Mouse (Mus musculus) myocyte (in vitro differentiated cells): ENCODE results near the gene Vav2. TPM values are rescaled to one million over a fixed set of nuclear protein-coding genes. Genes with fewer than 3 reads are reported as not detected.

Experiments
- H3K27me3 ChIP-seq: one replicate; pipeline ENCODE4 v1.6.1; 2011; ENCODE audit not compliant: control insufficient read depth, insufficient read depth, insufficient read length
- H3K36me3 ChIP-seq: one replicate; pipeline ENCODE4 v1.6.1; 2011; ENCODE audit not compliant: control insufficient read depth, insufficient read depth
- H3K4me2 ChIP-seq: one replicate; pipeline ENCODE4 v1.6.1; 2011; ENCODE audit warnings: low read depth, control low read depth
- H3K4me3 ChIP-seq: one replicate; pipeline ENCODE4 v1.5.1; 2011; ENCODE audit warnings: mild to moderate bottlenecking, control low read depth, moderate library complexity
- H3K79me2 ChIP-seq: one replicate; pipeline ENCODE4 v1.6.1; 2011; ENCODE audit not compliant: control insufficient read depth, insufficient read depth
- H3ac ChIP-seq: one replicate; pipeline ENCODE4 v1.6.1; 2011; ENCODE audit not compliant: control insufficient read depth, insufficient read length
- CEBPB ChIP-seq: IDR thresholded peaks from 2 replicates; pipeline ENCODE4 v1.6.1; 2011; ENCODE audit warnings: mild to moderate bottlenecking, moderate library complexity; ENCODE audit not compliant: poor library complexity, insufficient read depth, severe bottlenecking
- E2F4 ChIP-seq: IDR thresholded peaks from one replicate; pipeline ENCODE4 v1.6.1; 2011; ENCODE audit warnings: mild to moderate bottlenecking, control low read depth, moderate library complexity; ENCODE audit not compliant: insufficient read depth
- MAX ChIP-seq: IDR thresholded peaks from one replicate; pipeline ENCODE4 v1.6.1; 2011; ENCODE audit warnings: low read depth, mild to moderate bottlenecking, control low read depth
- MYOD1 ChIP-seq, 3 experiments: IDR thresholded peaks; one replicate each; pipeline ENCODE4 v1.6.1; 2011; ENCODE audit warnings: control low read depth in 2 of 3, low read depth in 2 of 3, mild to moderate bottlenecking in 2 of 3, moderate library complexity in 1 of 3; ENCODE audit not compliant: insufficient read length in 2 of 3, control insufficient read depth in 1 of 3
- MYOG ChIP-seq, 3 experiments: IDR thresholded peaks; one replicate each; pipeline ENCODE4 v1.6.1; 2011; ENCODE audit warnings: control low read depth in 2 of 3, low read depth in 2 of 3, mild to moderate bottlenecking in 2 of 3; ENCODE audit not compliant: insufficient read length in 2 of 3, control insufficient read depth in 1 of 3, insufficient read depth in 1 of 3
- POLR2A ChIP-seq: IDR thresholded peaks from one replicate; pipeline ENCODE4 v1.6.1; 2011; ENCODE audit warnings: low read depth, mild to moderate bottlenecking, control low read depth, moderate library complexity; ENCODE audit not compliant: insufficient read length
- POLR2AphosphoS2 ChIP-seq: IDR thresholded peaks from one replicate; pipeline ENCODE4 v1.6.1; 2011; ENCODE audit warnings: low read depth, control low read depth; ENCODE audit not compliant: insufficient read length
- REST ChIP-seq: IDR thresholded peaks from one replicate; pipeline ENCODE4 v1.6.1; 2011; ENCODE audit warnings: mild to moderate bottlenecking, control low read depth, moderate library complexity; ENCODE audit not compliant: insufficient read depth, insufficient read length
- SRF ChIP-seq: IDR thresholded peaks from one replicate; pipeline ENCODE4 v1.6.1; 2011; ENCODE audit warnings: low read depth; ENCODE audit not compliant: control insufficient read depth, insufficient read length
- TCF12 ChIP-seq: IDR thresholded peaks from one replicate; pipeline ENCODE4 v1.6.1; 2011; ENCODE audit warnings: mild to moderate bottlenecking, control low read depth; ENCODE audit not compliant: poor library complexity, insufficient read depth, severe bottlenecking
- TCF3 ChIP-seq: IDR thresholded peaks from one replicate; pipeline ENCODE4 v1.6.1; 2011; ENCODE audit warnings: low read depth, control low read depth; ENCODE audit not compliant: insufficient read length
- USF1 ChIP-seq: IDR thresholded peaks from one replicate; pipeline ENCODE4 v1.6.1; 2011; ENCODE audit warnings: low read depth, mild to moderate bottlenecking, control low read depth, moderate library complexity
- polyA plus RNA-seq: library from polyadenylated mRNA; unstranded; fragments of >200 nt; fragmentation: generic; extraction: Trizol; gene quantifications from one replicate; pipeline ENCODE4 v1.2.1, GENCODE M21; 2012; ENCODE audit warnings: missing spikeins

The Vav2 gene
- polyA plus RNA-seq, 1 experiment: 14.1 TPM

GRCm38 (mm10) chr2:27430621-27431020, 3.8 kb upstream of the Vav2 start:
- no peak overlapping the region for H3K4me3 ChIP-seq
- H3K27me3 ChIP-seq: no peaks in the 10 kb centered on the region
- peaks cover 5% of the 10 kb centered on the region for H3K79me2 ChIP-seq
- no peaks in the 10 kb centered on the region for H3K36me3 ChIP-seq
- H3K4me2 ChIP-seq: no peak overlapping the region
- TF ChIP-seq E2F4 (no peak), POLR2AphosphoS2 (no peak), SRF (no peak), POLR2A (no peak), MYOG (IDR thresholded peaks at IDR 0.05; ENCODE audit: control insufficient read depth in 1 of 3, insufficient read depth in 1 of 3, insufficient read length in 2 of 3, low read depth in 2 of 3) (no peak), REST (no peak), USF1 (no peak), TCF12 (no peak), MAX (no peak), TCF3 (no peak), MYOD1 (IDR thresholded peaks at IDR 0.05; ENCODE audit: control insufficient read depth in 1 of 3, insufficient read length in 2 of 3, low read depth in 2 of 3) (no peak), CEBPB (no peak)
- no peak overlapping the region for H3ac ChIP-seq

GRCm38 (mm10) chr2:27428071-27428470, 1.2 kb upstream of the Vav2 start:
- Histone ChIP-seq H3K36me3 (no peaks in the 10 kb centered on the region), H3K27me3 (no peaks in the 10 kb centered on the region), H3K4me3 (no peak overlapping the region), H3K4me2 (no peak overlapping the region), H3ac (no peak overlapping the region), H3K79me2 (peaks cover 27% of the 10 kb centered on the region)
- TF ChIP-seq TCF3: no peak
- TF ChIP-seq POLR2A: no peak
- TF ChIP-seq E2F4: no peak
- TF ChIP-seq MYOD1 (IDR thresholded peaks at IDR 0.05; ENCODE audit: control insufficient read depth in 1 of 3, insufficient read length in 2 of 3, low read depth in 2 of 3): no peak
- TF ChIP-seq MYOG (IDR thresholded peaks at IDR 0.05; ENCODE audit: control insufficient read depth in 1 of 3, insufficient read depth in 1 of 3, insufficient read length in 2 of 3, low read depth in 2 of 3): no peak
- no peak for TF ChIP-seq TCF12

GRCm38 (mm10) chr2:27426406-27426854, 403 bp downstream of the Vav2 start:
- H3K36me3 ChIP-seq: no peaks in the 10 kb centered on the region
- TF ChIP-seq POLR2AphosphoS2 (no peak), MYOG (IDR thresholded peaks at IDR 0.05; ENCODE audit: control insufficient read depth in 1 of 3, insufficient read depth in 1 of 3, insufficient read length in 2 of 3, low read depth in 2 of 3) (peak in 2 of 3 experiments; percentile 31 to 61), CEBPB (no peak), REST (no peak), E2F4 (no peak), TCF3 (no peak), SRF (no peak), MAX (no peak), MYOD1 (IDR thresholded peaks at IDR 0.05; ENCODE audit: control insufficient read depth in 1 of 3, insufficient read length in 2 of 3, low read depth in 2 of 3) (peak in 1 of 3 experiments; percentile 34), POLR2A (peak; percentile 18), USF1 (no peak), TCF12 (no peak)
- H3K79me2 ChIP-seq: peaks cover 42% of the 10 kb centered on the region
- H3K27me3 ChIP-seq: no peaks in the 10 kb centered on the region
- peak overlapping the region; percentile 77 for H3K4me3 ChIP-seq
- H3K4me2 ChIP-seq: peak overlapping the region; percentile 71
- peak overlapping the region; percentile 78 for H3ac ChIP-seq

- TF ChIP-seq POLR2A (peak; percentile 14), TCF12 (no peak)
- H3ac ChIP-seq: peak overlapping the region; percentile 78
- peaks cover 48% of the 10 kb centered on the region for H3K79me2 ChIP-seq
- peak overlapping the region; percentile 77 for H3K4me3 ChIP-seq
- no peaks in the 10 kb centered on the region for H3K27me3 ChIP-seq
- no peaks in the 10 kb centered on the region for H3K36me3 ChIP-seq
- peak overlapping the region; percentile 71 for H3K4me2 ChIP-seq
Observed at GRCm38 (mm10) chr2:27425751-27426405, 955 bp downstream of the Vav2 start.

GRCm38 (mm10) chr2:27425161-27425611, 1.6 kb downstream of the Vav2 start:
- Histone ChIP-seq H3ac (peak overlapping the region; percentile 78), H3K27me3 (no peaks in the 10 kb centered on the region), H3K36me3 (no peaks in the 10 kb centered on the region), H3K4me3 (peak overlapping the region; percentile 77), H3K79me2 (peaks cover 49% of the 10 kb centered on the region), H3K4me2 (peak overlapping the region; percentile 71)
- no peak for TF ChIP-seq MYOG (IDR thresholded peaks at IDR 0.05; ENCODE audit: control insufficient read depth in 1 of 3, insufficient read depth in 1 of 3, insufficient read length in 2 of 3, low read depth in 2 of 3)
- TF ChIP-seq MAX: no peak
- no peak for TF ChIP-seq REST
- no peak for TF ChIP-seq MYOD1 (IDR thresholded peaks at IDR 0.05; ENCODE audit: control insufficient read depth in 1 of 3, insufficient read length in 2 of 3, low read depth in 2 of 3)
- TF ChIP-seq SRF: no peak
- no peak for TF ChIP-seq CEBPB
- TF ChIP-seq USF1: no peak
- no peak for TF ChIP-seq TCF3
- TF ChIP-seq POLR2AphosphoS2: no peak
- TF ChIP-seq POLR2A: no peak
- TF ChIP-seq TCF12: no peak
- TF ChIP-seq E2F4: no peak
